Mouse (Mus musculus) limb, embryonic 12.5 days (tissue): Measurements from ENCODE around the gene Sp1. TPM values are rescaled to one million over a fixed set of nuclear protein-coding genes. Genes with fewer than 3 reads are reported as not detected.

Experiments
- ATAC-seq: fragments of 200-750 bp; cut with Nextera tagmentation; 2 replicates; pipeline ENCODE4 v1.8.0; 2017; ENCODE audit warnings: low read depth, moderate TSS enrichment; ENCODE audit not compliant: insufficient number of reproducible peaks, insufficient read depth, low FRiP score, low TSS enrichment
- H3K27ac ChIP-seq: fragments of 300-500 bp; sonication (generic); 2 replicates; pipeline ENCODE4 v1.5.1; 2016; ENCODE audit warnings: mild to moderate bottlenecking, moderate library complexity
- H3K27me3 ChIP-seq: fragments of 300-500 bp; sonication (generic); 2 replicates; pipeline ENCODE4 v1.6.1; 2016; ENCODE audit warnings: mild to moderate bottlenecking, moderate library complexity
- H3K36me3 ChIP-seq: fragments of 300-500 bp; sonication (generic); 2 replicates; pipeline ENCODE4 v1.6.1; 2016; ENCODE audit warnings: mild to moderate bottlenecking, moderate library complexity
- H3K4me1 ChIP-seq: fragments of 300-500 bp; sonication (generic); replicated peaks from 2 replicates; pipeline ENCODE4 v1.6.1; 2016
- H3K4me2 ChIP-seq: fragments of 300-500 bp; sonication (generic); 2 replicates; pipeline ENCODE4 v1.6.1; 2016; ENCODE audit warnings: mild to moderate bottlenecking, moderate library complexity
- H3K4me3 ChIP-seq: fragments of 300-500 bp; sonication (generic); replicated peaks from 2 replicates; pipeline ENCODE4 v1.5.1; 2016; ENCODE audit warnings: mild to moderate bottlenecking
- H3K9ac ChIP-seq: fragments of 300-500 bp; sonication (generic); replicated peaks from 2 replicates; pipeline ENCODE4 v1.6.1; 2016; ENCODE audit warnings: mild to moderate bottlenecking, moderate library complexity
- H3K9me3 ChIP-seq: fragments of 300-500 bp; sonication (generic); 2 replicates; pipeline ENCODE4 v1.6.1; 2016; ENCODE audit warnings: mild to moderate bottlenecking, moderate library complexity
- WGBS: fragments of 180-500 bp; shearing (Covaris S2); methylation state at CpG from one replicate; pipeline ENCODE4 v1.1.7; 2016; 5-methylcytosine and 5-hydroxymethylcytosine counted together
- polyA plus RNA-seq: library from polyadenylated mRNA; unstranded; fragments of >200 nt; fragmentation: Nextera tagmentation; extraction: Ambion mirVana; gene quantifications from 2 replicates; pipeline ENCODE4 v1.2.1, GENCODE M21; 2016

The Sp1 gene
- polyA plus RNA-seq, 1 experiment from 2014 or later = 12.1 TPM

GRCm38 (mm10) chr15:102376453-102377162 is 29.3 kb upstream of the Sp1 start:
- peak; percentile 68 for ATAC-seq
- WGBS = under 1% methylated on average over 43 of the region's 43 CpGs

DNA sequence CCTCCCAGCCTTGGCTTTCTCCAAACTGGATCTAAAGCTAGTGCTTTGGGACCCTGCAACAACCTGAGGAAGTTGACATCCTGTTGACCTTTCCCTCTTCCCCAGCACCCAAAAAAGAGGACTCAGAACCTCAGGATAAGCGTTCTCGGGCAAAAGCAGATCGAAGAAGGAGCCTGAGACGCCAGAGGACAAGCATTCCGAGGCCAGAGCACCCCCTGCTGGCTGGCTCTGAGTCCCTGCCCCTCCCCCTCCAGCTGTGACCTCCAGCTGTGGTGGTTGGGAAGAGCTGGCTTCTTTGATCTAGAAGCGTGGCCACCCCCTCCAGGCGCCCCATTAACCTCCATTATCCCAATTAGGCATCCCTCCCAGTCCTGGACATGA is 28.8 kb upstream of the Sp1 start:
- Histone ChIP-seq H3K27me3 (no peaks in the 10 kb centered on the region), H3K4me2 (peak overlapping the region; percentile 91), H3K4me1 (peaks cover 24% of the 10 kb centered on the region), H3K4me3 (peak overlapping the region; percentile 62), H3K27ac (peak overlapping the region; percentile 93), H3K36me3 (no peaks in the 10 kb centered on the region), H3K9me3 (no peaks in the 10 kb centered on the region), H3K9ac (peak overlapping the region; percentile 81)
- WGBS = under 1% methylated on average over 7 of the region's 7 CpGs
- no peak; the same call in 1 of the 2 replicates for ATAC-seq

More at GRCm38 (mm10) chr15:102376453-102377162, 29.3 kb upstream of the Sp1 start:
- peak overlapping the region; percentile 81 for H3K9ac ChIP-seq
- H3K27ac ChIP-seq = peak overlapping the region; percentile 93
- H3K4me3 ChIP-seq = peak overlapping the region; percentile 62
- peaks cover 24% of the 10 kb centered on the region for H3K4me1 ChIP-seq
- no peaks in the 10 kb centered on the region for H3K27me3 ChIP-seq
- H3K9me3 ChIP-seq = no peaks in the 10 kb centered on the region
- no peaks in the 10 kb centered on the region for H3K36me3 ChIP-seq
- H3K4me2 ChIP-seq = peak overlapping the region; percentile 91

DNA sequence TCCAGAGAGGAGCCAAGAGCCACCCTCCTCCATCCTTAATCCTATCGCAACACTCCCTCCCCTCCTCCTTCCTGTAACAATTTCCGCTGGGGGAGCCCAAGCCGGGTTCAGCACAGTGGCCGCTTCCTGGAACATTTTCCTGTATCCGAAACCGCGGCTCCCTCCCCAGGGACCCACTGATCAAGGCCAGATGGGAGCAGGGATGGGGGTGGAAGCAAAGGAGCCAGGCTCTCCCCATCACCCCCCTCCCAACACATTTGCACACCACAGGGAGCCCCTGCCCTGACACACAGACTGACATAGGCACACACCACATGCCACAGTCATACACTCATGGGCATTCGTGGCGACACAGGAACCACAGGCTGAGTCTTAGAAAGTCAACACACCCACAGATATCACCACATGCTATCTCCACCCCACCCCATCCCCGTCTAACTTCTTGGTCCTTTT is 28.1 kb upstream of the Sp1 start:
- Histone ChIP-seq H3K27me3 (no peaks in the 10 kb centered on the region), H3K4me2 (peak overlapping the region; percentile 91), H3K9ac (peak overlapping the region; percentile 19; the same call in 1 of the 2 replicates), H3K4me3 (peak overlapping the region; percentile 62), H3K9me3 (no peaks in the 10 kb centered on the region), H3K27ac (peak overlapping the region; percentile 93), H3K4me1 (peaks cover 24% of the 10 kb centered on the region), H3K36me3 (no peaks in the 10 kb centered on the region)
- WGBS = 2% methylated on average over 10 of the region's 10 CpGs
- no peak for ATAC-seq

GRCm38 (mm10) chr15:102381575-102381974 is 24.4 kb upstream of the Sp1 start:
- WGBS = 1% methylated on average over 7 of the region's 7 CpGs

GRCm38 (mm10) chr15:102383671-102384070 is 22.3 kb upstream of the Sp1 start:
- Histone ChIP-seq H3K9ac (no peak overlapping the region), H3K36me3 (no peaks in the 10 kb centered on the region), H3K4me2 (no peak overlapping the region), H3K27me3 (no peaks in the 10 kb centered on the region), H3K4me1 (no peaks in the 10 kb centered on the region), H3K27ac (no peak overlapping the region), H3K9me3 (no peaks in the 10 kb centered on the region), H3K4me3 (no peak overlapping the region)
- 86% methylated on average over 6 of the region's 6 CpGs for WGBS
- no peak for ATAC-seq

More at GRCm38 (mm10) chr15:102381575-102381974, 24.4 kb upstream of the Sp1 start:
- Histone ChIP-seq H3K36me3 (no peaks in the 10 kb centered on the region), H3K4me3 (no peak overlapping the region), H3K4me1 (peaks cover 18% of the 10 kb centered on the region), H3K9ac (no peak overlapping the region), H3K27me3 (no peaks in the 10 kb centered on the region), H3K4me2 (no peak overlapping the region), H3K27ac (no peak overlapping the region), H3K9me3 (no peaks in the 10 kb centered on the region)
- ATAC-seq = 0 out of 2 replicates have a peak, but pooled peaks have one; percentile 57

- WGBS = 51% methylated on average over 9 of the region's 9 CpGs
- Histone ChIP-seq H3K27ac (no peak overlapping the region), H3K9ac (no peak overlapping the region), H3K27me3 (no peaks in the 10 kb centered on the region), H3K4me2 (no peak overlapping the region), H3K9me3 (no peaks in the 10 kb centered on the region), H3K4me3 (no peak overlapping the region), H3K36me3 (no peaks in the 10 kb centered on the region), H3K4me1 (no peaks in the 10 kb centered on the region)
- no peak for ATAC-seq
These were observed 19.3 kb upstream of the Sp1 start for GRCm38 (mm10) chr15:102386640-102387039.

DNA sequence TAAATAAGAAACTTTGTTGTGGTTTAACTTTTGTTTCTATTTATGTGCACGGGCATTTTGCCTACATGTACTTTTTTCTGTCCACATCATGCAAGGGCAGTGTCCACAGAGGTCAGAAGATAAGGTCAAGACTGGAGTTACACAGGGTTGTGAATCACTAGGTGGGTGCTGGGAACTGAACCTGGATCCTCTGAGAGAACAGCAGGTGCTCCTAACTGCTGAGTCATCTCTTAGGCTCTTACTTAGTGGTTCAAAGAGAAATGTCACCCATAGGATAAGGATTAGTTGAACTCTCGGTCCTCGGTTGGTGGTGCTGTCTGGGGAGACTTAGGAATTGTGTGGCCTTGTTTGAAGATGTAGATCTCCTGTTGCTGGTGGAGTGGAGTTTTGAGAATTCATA is 17.0 kb upstream of the Sp1 start:
- Histone ChIP-seq H3K27ac (no peak overlapping the region), H3K4me3 (no peak overlapping the region), H3K4me1 (no peaks in the 10 kb centered on the region), H3K9ac (no peak overlapping the region), H3K4me2 (no peak overlapping the region), H3K36me3 (no peaks in the 10 kb centered on the region), H3K27me3 (no peaks in the 10 kb centered on the region), H3K9me3 (no peaks in the 10 kb centered on the region)
- no peak for ATAC-seq
- 84% methylated on average over 3 of the region's 3 CpGs for WGBS

- no peak overlapping the region for H3K27ac ChIP-seq
- 61% methylated on average over 2 of the region's 2 CpGs for WGBS
- H3K4me1 ChIP-seq = peaks cover 11% of the 10 kb centered on the region
These were observed 13.4 kb upstream of the Sp1 start for GRCm38 (mm10) chr15:102392520-102392919.

DNA sequence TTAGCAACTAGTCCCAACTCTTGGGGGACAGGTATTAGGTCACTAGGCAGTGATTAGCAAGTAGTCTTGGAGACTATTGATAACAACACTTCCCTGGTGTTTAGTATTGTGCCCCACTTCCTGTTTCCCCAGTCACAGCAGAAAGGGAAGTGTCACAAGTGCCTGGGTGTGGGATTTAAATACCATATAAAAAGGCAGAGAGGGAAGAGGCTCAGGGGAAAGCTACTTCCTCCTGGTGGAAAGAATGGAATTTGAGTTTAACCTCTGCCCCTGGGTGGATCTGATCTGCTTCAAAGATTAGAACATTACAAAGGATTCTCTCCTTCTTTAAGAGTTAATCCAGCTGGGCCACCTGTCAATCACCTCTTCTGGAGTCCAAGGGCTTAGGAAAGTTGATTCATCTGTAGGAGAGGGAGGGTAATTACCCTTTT is 12.3 kb upstream of the Sp1 start:
- Histone ChIP-seq H3K4me2 (no peak overlapping the region), H3K27me3 (no peaks in the 10 kb centered on the region), H3K27ac (no peak overlapping the region), H3K4me1 (peaks cover 16% of the 10 kb centered on the region), H3K9me3 (no peaks in the 10 kb centered on the region), H3K4me3 (no peak overlapping the region), H3K36me3 (no peaks in the 10 kb centered on the region), H3K9ac (no peak overlapping the region)
- no peak for ATAC-seq

More at GRCm38 (mm10) chr15:102392520-102392919, 13.4 kb upstream of the Sp1 start:
- no peak for ATAC-seq
- H3K4me2 ChIP-seq = no peak overlapping the region
- H3K9me3 ChIP-seq = no peaks in the 10 kb centered on the region
- H3K4me3 ChIP-seq = no peak overlapping the region
- no peaks in the 10 kb centered on the region for H3K27me3 ChIP-seq
- no peaks in the 10 kb centered on the region for H3K36me3 ChIP-seq
- no peak overlapping the region for H3K9ac ChIP-seq

- Histone ChIP-seq H3K9ac (no peak overlapping the region; the same call in 1 of the 2 replicates), H3K9me3 (no peaks in the 10 kb centered on the region), H3K36me3 (no peaks in the 10 kb centered on the region), H3K4me1 (peaks cover 27% of the 10 kb centered on the region), H3K4me2 (no peak overlapping the region), H3K27ac (peak overlapping the region; percentile 70), H3K27me3 (no peaks in the 10 kb centered on the region), H3K4me3 (no peak overlapping the region)
- ATAC-seq = no peak
- WGBS = 5% methylated on average over 3 of the region's 3 CpGs
These were observed 10.9 kb upstream of the Sp1 start for GRCm38 (mm10) chr15:102395061-102395460.

GRCm38 (mm10) chr15:102398629-102399028 is 7.3 kb upstream of the Sp1 start:
- no peaks in the 10 kb centered on the region for H3K27me3 ChIP-seq
- peak overlapping the region; percentile 48; the same call in 1 of the 2 replicates for H3K4me3 ChIP-seq
- H3K4me1 ChIP-seq = peaks cover 37% of the 10 kb centered on the region
- no peaks in the 10 kb centered on the region for H3K9me3 ChIP-seq
- H3K36me3 ChIP-seq = no peaks in the 10 kb centered on the region
- 16% methylated on average over 5 of the region's 5 CpGs for WGBS
- no peak for ATAC-seq
- H3K4me2 ChIP-seq = peak overlapping the region; percentile 78
- peak overlapping the region; percentile 93 for H3K27ac ChIP-seq
- no peak overlapping the region for H3K9ac ChIP-seq
